Mouse (Mus musculus): ENCODE results near the gene Cygb. TPM values are rescaled to one million over a fixed set of nuclear protein-coding genes. Genes with fewer than 3 reads are reported as not detected.
A peak's percentile ranks its signal among the peaks of the same experiment; 100 is the strongest.
"Not testable (repeated sequence)": the region's sequence is repeated elsewhere in the genome, so short reads cannot be mapped to it uniquely, and the experiment has no call there.

Gene Cygb
- polyA plus RNA-seq, 1 experiment from 2014 or later, result 2.7 TPM

DNA sequence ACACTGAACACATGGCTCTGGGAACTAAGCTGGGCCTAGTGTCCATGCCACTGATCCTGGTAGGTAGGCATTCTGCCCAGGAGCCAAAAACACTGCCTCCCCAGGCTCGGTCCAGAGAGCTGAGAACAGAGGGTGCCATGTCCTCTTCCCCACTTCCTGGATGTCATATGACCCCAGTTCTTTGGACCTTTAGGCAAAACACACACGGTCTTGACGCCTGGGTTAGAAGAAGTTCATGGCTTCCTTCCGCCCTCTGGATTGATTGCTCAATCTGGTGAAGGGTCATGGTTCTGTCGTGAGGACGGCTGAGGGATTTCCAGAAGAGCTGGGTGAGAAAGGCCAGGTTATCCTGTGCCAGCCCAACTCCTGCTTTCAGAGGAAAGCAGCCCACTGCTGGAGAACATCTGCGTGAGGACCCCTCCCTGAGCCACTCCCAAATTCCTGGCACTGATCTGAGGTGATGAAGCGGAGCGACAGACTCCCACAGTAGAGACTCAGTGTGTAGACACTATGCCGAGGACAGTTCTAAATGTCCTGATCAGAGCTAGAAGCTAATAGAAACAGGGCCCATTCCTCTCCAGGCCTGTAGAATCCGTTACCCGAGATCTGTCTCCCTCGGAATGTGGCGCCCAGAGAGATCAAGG lies 28.5 kb upstream of the Cygb start:
- no peak overlapping the region for H3K27ac ChIP-seq
- peaks cover 83% of the 10 kb centered on the region for H3K36me3 ChIP-seq
- 83% methylated on average over 14 of the region's 14 CpGs for WGBS

DNA sequence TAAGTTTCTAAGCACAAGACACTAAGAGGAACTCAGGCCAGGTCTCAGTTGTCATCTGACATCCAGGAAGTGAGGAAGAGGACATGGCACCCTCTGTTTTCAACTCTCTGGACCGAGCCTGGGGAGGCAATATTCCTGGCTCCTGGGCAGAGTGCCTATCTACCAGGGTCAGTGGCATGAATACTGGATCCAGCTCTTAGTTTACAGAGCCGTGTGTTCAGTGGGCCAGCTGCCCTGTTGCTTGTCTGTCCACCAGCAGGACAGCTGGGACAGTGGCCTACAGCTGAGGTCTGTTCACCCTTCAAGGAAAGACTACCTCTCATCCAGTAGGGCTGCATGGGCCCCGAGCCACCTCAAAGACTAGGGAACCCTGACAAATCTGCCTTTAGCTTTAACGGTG lies 27.0 kb upstream of the Cygb start:
- peaks cover 9% of the 10 kb centered on the region for H3K4me1 ChIP-seq
- no peaks in the 10 kb centered on the region for H3K27me3 ChIP-seq (ENCODE audit: low read depth, poor library complexity, severe bottlenecking)
- H3K36me3 ChIP-seq, result peaks cover 96% of the 10 kb centered on the region
- no peak overlapping the region for H3K27ac ChIP-seq
- DNase-seq (ENCODE audit: low spot score), result no peak
- no peak overlapping the region for H3K4me3 ChIP-seq
- H3K9me3 ChIP-seq (replicated peaks), result no peaks in the 10 kb centered on the region
- WGBS, result 88% methylated on average over 4 of the region's 4 CpGs

More for the DNA sequence above, 28.5 kb upstream of the Cygb start:
- H3K9me3 ChIP-seq (replicated peaks), result no peaks in the 10 kb centered on the region
- no peak overlapping the region for H3K4me3 ChIP-seq
- no peaks in the 10 kb centered on the region for H3K27me3 ChIP-seq (ENCODE audit: low read depth, poor library complexity, severe bottlenecking)
- no peak for DNase-seq (ENCODE audit: low spot score)
- peaks cover 9% of the 10 kb centered on the region for H3K4me1 ChIP-seq

DNA sequence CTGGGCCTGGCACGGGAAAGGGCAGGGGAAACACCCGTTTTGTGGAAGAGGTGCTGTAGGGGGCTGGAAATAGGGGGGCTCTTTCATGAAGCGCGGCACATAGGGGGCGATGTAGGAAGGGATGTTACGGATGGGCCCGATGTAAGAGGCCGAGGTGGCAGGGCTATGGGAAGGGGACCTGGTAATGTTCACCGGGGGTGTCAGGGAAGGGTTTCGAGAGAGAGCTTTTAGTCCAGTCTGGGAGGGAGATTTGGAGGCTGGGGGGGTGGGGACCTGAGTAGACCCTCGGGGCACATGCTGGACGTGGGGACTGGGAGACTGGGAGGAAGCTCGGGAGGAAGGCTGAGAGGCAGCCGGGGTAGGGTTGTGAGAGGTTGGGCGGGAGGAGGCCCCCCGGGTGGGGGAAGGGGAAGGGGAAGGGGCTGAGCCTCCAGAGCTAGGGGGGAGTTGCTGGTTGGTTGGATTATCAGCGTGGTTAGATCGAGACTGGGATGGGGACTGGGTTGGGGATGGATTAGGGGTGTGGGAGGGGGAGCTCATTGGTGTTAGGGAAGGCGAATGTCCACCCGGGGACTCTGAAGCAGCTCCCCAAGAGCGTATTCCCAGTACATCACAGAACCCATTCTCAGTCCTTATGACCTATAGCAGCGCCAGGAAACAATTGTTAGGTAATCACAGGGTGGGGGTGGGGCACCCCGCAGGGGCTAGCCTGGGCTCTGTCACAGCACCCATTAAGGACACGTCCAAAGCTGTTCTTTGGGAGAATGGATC lies 26.4 kb upstream of the Cygb start:
- no peak overlapping the region for H3K27ac ChIP-seq
- no peak for DNase-seq (ENCODE audit: low spot score)
- H3K27me3 ChIP-seq (ENCODE audit: low read depth, poor library complexity, severe bottlenecking), result no peaks in the 10 kb centered on the region
- peaks cover 9% of the 10 kb centered on the region for H3K4me1 ChIP-seq
- no peaks in the 10 kb centered on the region for H3K9me3 ChIP-seq (replicated peaks)
- no peak overlapping the region for H3K4me3 ChIP-seq
- 76% methylated on average over 24 of the region's 24 CpGs for WGBS
- peaks cover 96% of the 10 kb centered on the region for H3K36me3 ChIP-seq

DNA sequence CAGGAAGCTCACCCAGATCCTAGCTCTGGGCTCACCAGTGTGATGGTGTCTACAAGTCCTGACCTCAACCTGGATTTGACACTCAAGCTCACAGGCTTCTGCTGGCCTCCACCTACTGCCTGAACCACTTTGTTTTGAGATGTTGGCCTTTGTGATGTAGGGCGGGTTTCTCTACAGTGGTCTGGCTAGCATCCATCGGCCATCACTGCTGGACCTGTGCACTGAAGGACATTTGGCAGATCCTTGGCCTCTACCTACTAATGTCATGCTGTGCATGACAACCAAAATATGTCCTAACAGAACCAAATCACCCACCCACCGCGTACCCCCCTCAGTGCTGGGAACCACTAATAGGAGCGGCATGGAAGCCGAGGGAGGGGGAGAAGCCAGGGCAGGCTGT lies 25.0 kb upstream of the Cygb start:
- no peak for DNase-seq (ENCODE audit: low spot score)
- 93% methylated on average over 6 of the region's 6 CpGs for WGBS

DNA sequence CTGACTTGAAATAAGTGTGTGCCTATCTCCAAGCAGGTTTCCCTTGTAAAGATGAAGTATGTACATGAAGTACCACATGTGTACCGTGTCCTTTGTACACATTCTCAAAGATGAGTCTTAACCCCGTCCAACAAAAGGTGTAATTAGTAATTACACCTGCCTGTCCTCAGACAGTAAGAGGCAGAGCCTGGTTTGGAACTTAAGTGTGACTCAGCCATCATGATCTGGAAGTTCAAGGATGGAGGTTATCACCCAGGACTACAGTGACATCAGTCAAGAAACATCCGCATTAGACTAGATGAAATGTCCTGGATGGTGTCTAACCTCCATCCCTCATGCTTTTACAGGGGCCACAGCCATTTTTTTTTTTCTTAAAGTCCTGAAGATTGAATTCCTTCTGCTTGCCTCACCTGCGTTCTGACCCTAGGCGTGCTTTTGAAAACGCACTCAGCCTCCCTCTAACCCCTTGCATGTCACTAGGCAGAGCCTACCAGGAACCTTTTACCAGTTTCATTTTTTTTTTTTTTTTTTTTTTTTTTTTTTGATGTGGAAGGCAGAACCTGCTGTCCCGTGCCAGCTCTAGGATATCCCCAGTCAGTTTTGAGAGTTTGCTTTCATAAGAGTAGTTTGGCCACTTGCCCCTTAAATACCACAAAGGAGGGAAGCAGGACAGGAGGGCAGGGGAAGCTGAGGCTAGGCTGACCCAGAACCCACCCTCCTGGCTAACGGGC lies 23.8 kb upstream of the Cygb start:
- H3K4me1 ChIP-seq, result peaks cover 16% of the 10 kb centered on the region
- no peak overlapping the region for H3K27ac ChIP-seq
- 91% methylated on average over 8 of the region's 8 CpGs for WGBS
- H3K9me3 ChIP-seq (replicated peaks), result no peaks in the 10 kb centered on the region
- no peak for DNase-seq (ENCODE audit: low spot score)
- H3K36me3 ChIP-seq, result peaks cover 100% of the 10 kb centered on the region
- H3K4me3 ChIP-seq, result no peak overlapping the region
- no peaks in the 10 kb centered on the region for H3K27me3 ChIP-seq (ENCODE audit: low read depth, poor library complexity, severe bottlenecking)

More for the DNA sequence above, 25.0 kb upstream of the Cygb start:
- H3K9me3 ChIP-seq (replicated peaks), result no peaks in the 10 kb centered on the region
- no peak overlapping the region for H3K4me3 ChIP-seq
- H3K27ac ChIP-seq, result no peak overlapping the region
- peaks cover 96% of the 10 kb centered on the region for H3K36me3 ChIP-seq
- peaks cover 9% of the 10 kb centered on the region for H3K4me1 ChIP-seq
- H3K27me3 ChIP-seq (ENCODE audit: low read depth, poor library complexity, severe bottlenecking), result no peaks in the 10 kb centered on the region

DNA sequence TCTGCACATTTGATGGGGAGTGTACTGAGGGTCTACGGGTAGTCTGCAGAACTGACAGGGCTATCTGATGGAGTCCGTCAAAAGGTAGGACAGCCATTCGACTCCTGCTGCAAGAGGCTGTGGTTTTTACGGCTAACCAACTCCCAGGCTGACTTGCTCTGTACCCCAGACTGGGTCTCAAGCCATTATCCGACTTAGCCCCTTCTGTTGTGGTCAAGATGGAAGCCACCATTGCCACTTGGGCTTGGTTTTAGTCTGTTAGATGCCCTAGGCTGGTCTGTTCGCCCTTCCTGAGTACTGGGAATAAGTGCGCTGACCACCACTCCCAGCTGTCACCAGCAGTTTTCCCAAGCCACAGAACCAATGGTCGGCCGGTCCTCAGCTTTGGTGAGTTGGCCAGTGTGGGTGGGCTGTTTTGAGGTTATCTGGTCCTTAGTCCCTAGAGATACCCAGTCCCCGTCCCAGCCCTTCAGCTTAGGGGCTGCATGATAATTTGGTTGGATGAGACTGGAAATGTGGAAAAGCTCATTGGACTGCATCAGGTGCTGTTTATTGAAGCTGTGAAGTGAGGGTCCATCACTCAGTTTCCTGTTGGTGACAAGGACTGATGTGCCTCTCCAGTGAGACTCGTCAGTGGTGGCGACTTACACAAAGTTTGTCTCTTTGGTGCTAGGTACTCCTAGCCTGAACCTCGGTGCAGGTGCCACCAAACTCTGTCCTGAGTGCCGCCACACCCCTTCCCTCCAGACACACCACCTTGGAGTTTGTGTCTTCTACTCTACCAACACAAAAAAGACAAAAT lies 22.3 kb upstream of the Cygb start:
- Histone ChIP-seq H3K27me3 (ENCODE audit: low read depth, poor library complexity, severe bottlenecking) (no peaks in the 10 kb centered on the region), H3K4me3 (no peak overlapping the region), H3K4me1 (peaks cover 21% of the 10 kb centered on the region), H3K9me3 (replicated peaks) (no peaks in the 10 kb centered on the region), H3K27ac (no peak overlapping the region), H3K36me3 (peaks cover 89% of the 10 kb centered on the region)
- WGBS, result 87% methylated on average over 14 of the region's 14 CpGs
- DNase-seq (ENCODE audit: low spot score), result no peak

DNA sequence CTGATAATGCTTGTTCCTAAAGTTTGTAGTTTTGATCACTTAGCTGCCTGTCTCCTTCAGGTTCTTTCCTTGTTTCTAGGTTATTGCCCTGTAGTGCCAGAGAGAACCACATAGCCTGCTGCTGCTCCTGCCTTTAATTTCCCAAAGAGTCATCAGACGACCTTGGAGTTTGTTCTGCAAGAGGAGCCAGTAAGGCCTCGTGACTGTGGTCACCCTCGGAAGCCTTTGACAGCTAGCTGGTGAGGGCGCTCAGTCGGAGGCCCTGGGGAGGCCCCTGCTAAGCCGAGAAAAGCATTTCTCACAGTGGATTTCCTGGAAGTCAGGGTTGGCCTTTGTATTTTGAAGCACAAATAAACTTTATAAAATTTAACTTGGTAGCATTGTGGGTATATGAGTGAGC lies 21.3 kb upstream of the Cygb start:
- DNase-seq (ENCODE audit: low spot score); H3K9me3 ChIP-seq (replicated peaks); H3K27ac ChIP-seq; H3K4me3 ChIP-seq; H3K27me3 ChIP-seq (ENCODE audit: low read depth, poor library complexity, severe bottlenecking): not testable (repeated sequence)
- 86% methylated on average over 6 of the region's 6 CpGs for WGBS
- Histone ChIP-seq H3K36me3 (peaks cover 80% of the 10 kb centered on the region), H3K4me1 (peaks cover 29% of the 10 kb centered on the region)

DNA sequence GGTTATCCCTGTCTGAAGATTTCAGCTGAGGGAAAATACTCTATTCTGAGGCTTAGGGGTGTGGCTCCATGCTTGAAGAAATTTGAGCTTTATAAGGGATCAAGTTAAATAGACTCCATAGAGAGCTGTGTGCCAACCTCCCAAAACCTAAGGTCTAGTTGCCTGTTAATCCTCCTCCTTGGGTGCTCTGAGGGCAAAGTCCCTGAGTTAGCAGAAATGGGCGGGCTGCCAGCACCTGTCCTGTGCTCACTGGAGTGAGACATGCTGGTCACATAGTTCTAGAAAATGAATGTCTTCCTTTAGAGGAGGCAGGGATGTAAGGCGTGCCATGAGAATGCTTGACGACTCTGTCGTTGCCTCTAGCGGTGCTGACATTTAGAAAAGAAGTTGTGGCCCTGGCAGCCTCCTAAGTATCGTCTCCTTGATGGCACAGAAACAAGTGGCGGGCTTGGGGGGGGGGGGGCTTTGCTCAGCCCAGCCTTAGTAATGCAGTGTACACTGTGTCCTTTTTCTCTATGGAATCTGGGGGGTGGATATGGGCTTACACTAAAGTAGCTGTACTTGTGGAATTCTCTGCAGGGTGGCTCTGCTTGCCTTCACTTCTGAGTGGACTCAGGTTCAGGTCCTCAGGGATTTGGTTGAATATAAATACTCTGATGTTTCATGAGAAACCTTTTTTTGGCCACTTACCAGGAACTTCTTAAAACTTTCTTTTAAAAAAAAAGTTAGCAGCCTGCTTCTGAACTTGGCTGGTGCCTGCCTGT lies 20.7 kb upstream of the Cygb start:
- peaks cover 24% of the 10 kb centered on the region for H3K4me1 ChIP-seq
- H3K27me3 ChIP-seq (ENCODE audit: low read depth, poor library complexity, severe bottlenecking), result no peaks in the 10 kb centered on the region
- no peak overlapping the region for H3K4me3 ChIP-seq
- H3K27ac ChIP-seq, result no peak overlapping the region
- peaks cover 74% of the 10 kb centered on the region for H3K36me3 ChIP-seq
- DNase-seq (ENCODE audit: low spot score), result no peak
- no peaks in the 10 kb centered on the region for H3K9me3 ChIP-seq (replicated peaks)
- 93% methylated on average over 7 of the region's 7 CpGs for WGBS

DNA sequence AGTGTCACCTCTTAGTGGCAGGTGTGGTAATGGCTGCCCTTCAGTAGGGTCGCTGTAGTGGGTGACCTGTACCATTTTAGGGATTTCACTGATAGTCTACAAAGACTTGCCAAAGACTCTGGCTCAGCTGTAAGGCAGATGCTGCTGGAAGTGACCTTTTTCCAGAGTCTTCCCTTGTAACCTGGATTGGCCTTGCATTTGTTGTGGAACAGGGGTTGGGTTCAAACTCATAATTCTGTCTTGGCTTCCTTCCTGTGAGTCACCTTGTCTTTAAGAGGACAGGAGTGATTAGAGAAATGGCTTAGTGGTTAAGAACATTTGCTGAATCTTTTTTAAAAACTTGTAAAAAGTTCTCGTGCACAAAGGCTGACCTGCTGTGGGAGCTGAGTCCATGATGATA lies 19.3 kb upstream of the Cygb start:
- DNase-seq (ENCODE audit: low spot score), result no peak
- Histone ChIP-seq H3K36me3 (peaks cover 60% of the 10 kb centered on the region), H3K9me3 (replicated peaks) (no peaks in the 10 kb centered on the region), H3K4me1 (peaks cover 38% of the 10 kb centered on the region), H3K27ac (no peak overlapping the region), H3K27me3 (ENCODE audit: low read depth, poor library complexity, severe bottlenecking) (peaks cover 9% of the 10 kb centered on the region; the same call in 1 of the 2 replicates), H3K4me3 (peak overlapping the region; percentile 90; the same call in 1 of the 2 replicates)
- WGBS, result 87% methylated on average over 2 of the region's 2 CpGs

DNA sequence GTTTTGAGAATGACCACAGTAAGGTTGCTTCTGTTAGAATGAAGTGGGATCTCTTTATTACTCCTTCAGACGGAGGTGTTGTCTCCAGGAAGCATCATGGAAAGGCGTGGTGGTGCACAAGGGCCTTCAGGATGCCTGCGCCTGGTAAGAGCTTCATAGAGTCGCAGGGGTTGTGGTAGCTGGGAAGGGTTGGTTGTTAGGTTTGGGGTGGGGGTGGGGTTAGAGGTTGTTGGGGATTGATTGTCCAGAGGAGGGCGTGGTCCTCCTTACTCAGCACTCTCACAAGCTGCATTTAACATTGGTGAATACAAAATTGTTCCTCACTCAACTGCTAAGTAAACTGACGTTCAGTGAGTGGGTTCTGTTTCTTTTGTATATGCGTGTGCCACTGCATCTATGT lies 18.5 kb upstream of the Cygb start:
- Histone ChIP-seq H3K36me3 (peaks cover 52% of the 10 kb centered on the region), H3K27me3 (ENCODE audit: low read depth, poor library complexity, severe bottlenecking) (peaks cover 9% of the 10 kb centered on the region; the same call in 1 of the 2 replicates), H3K4me1 (peaks cover 40% of the 10 kb centered on the region), H3K27ac (peak overlapping the region; percentile 92), H3K9me3 (replicated peaks) (no peaks in the 10 kb centered on the region), H3K4me3 (peak overlapping the region; percentile 90)
- WGBS, result 27% methylated on average over 7 of the region's 7 CpGs
- no peak for DNase-seq (ENCODE audit: low spot score)

DNA sequence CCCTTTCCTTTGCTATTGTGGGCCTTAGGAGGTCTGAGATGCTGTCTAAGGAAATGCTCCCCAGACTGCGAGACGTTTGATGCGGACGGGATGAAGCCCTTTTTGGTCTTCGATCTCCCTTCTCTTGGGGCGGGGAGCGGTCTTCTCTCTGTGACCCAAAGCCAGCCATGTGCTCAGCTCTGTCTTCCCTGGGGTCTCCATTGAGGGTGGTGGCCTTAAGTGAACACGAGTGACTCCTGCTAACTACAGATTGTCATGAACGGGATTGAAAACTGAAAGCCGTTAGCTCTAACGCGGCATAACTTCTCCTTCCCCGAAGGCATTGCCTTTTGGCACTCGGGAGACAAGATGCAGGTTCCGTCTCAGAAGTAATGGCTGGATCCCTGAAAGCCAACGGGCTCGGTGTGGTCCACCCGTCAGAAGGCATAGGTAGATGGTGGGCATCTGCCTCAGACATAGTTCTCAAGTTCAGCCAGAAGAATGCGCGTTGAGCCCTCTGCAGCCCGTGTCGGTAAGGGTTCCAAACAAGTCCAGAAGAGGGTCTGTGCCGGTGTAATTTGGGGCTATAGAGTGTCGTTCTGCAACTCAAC lies 17.8 kb upstream of the Cygb start:
- under 1% methylated on average over 24 of the region's 24 CpGs for WGBS

More for the DNA sequence above, 17.8 kb upstream of the Cygb start:
- Histone ChIP-seq H3K27ac (peak overlapping the region; percentile 92), H3K9me3 (replicated peaks) (no peaks in the 10 kb centered on the region), H3K4me1 (peaks cover 40% of the 10 kb centered on the region), H3K4me3 (peak overlapping the region; percentile 90), H3K36me3 (peaks cover 45% of the 10 kb centered on the region), H3K27me3 (ENCODE audit: low read depth, poor library complexity, severe bottlenecking) (peaks cover 9% of the 10 kb centered on the region; the same call in 1 of the 2 replicates)
- DNase-seq (ENCODE audit: low spot score), result no peak
